Comparison of ENCODE assay signal across 46 mouse cellular contexts in the genomic region with DNA sequence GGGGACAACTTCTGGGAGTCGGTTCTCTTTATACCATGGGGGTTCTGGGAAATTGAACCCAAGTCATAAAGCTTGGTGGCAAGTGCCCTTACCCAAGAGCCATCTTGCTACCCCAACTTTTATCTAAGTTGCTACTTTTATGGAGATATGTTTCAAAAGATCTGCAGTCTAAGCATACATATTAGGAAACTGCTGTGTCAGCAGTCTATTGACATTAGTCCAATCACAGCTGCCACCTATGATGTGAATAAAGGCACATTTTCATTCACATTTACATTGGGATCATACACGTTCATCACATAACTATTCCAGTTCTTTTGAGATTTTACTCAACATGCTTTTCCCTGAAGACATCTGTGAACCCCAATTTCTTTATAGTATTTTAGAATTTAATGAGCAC. TPM values are rescaled to one million over a fixed set of nuclear protein-coding genes. Genes with fewer than 3 reads are reported as not detected.
"Had no signal": no experiment of that assay in that cellular context is flagged by ENCODE, and none has a peak within 500 bp of the region (broad histone marks: within the 10 kb centered on the region; RNA-seq: fewer than 3 reads in every experiment).

No protein-coding gene starts in this region.

- H3K36me3 ChIP-seq: limb, embryonic 12.5 days; limb, embryonic 13.5 days; limb, embryonic 15.5 days; liver, embryonic 13.5 days; liver, embryonic 15.5 days; lung, embryonic 15.5 days; midbrain, embryonic 13.5 days; midbrain, embryonic 15.5 days; neural tube, embryonic 12.5 days had no signal

- H3K9ac ChIP-seq: limb, embryonic 12.5 days; limb, embryonic 13.5 days; limb, embryonic 15.5 days; liver, embryonic 12.5 days; liver, embryonic 13.5 days; liver, embryonic 14.5 days; liver, embryonic 15.5 days; liver, postnatal 0 days; lung, embryonic 14.5 days; lung, embryonic 15.5 days; midbrain, embryonic 12.5 days; midbrain, embryonic 13.5 days; midbrain, embryonic 15.5 days; neural tube, embryonic 12.5 days had no signal

- H3K27me3 ChIP-seq: limb, embryonic 12.5 days; limb, embryonic 13.5 days; limb, embryonic 15.5 days; liver, embryonic 12.5 days; liver, embryonic 13.5 days; liver, embryonic 15.5 days; lung, embryonic 15.5 days; megakaryocyte, embryonic 14.5 days; midbrain, embryonic 12.5 days; midbrain, embryonic 13.5 days; midbrain, embryonic 15.5 days; neural tube, embryonic 12.5 days had no signal

- H3K9me3 ChIP-seq: limb, embryonic 10.5 days; limb, embryonic 12.5 days; limb, embryonic 13.5 days; limb, embryonic 15.5 days; liver, embryonic 12.5 days; liver, embryonic 13.5 days; liver, embryonic 15.5 days; lung, embryonic 15.5 days; megakaryocyte, embryonic 14.5 days; midbrain, embryonic 10.5 days; midbrain, embryonic 12.5 days; midbrain, embryonic 13.5 days; midbrain, embryonic 15.5 days; neural tube, embryonic 12.5 days had no signal

- H3K4me1 ChIP-seq: limb, embryonic 10.5 days; limb, embryonic 12.5 days; limb, embryonic 13.5 days; limb, embryonic 15.5 days; liver, embryonic 12.5 days; liver, embryonic 13.5 days; liver, embryonic 15.5 days; lung, embryonic 15.5 days; megakaryocyte, embryonic 14.5 days; midbrain, embryonic 10.5 days; midbrain, embryonic 12.5 days; midbrain, embryonic 13.5 days; midbrain, embryonic 15.5 days; neural tube, embryonic 12.5 days had no signal

- DNase-seq: left cerebral cortex, postnatal 4 days; liver; liver, embryonic 13.5 days; liver, postnatal 0 days; lung, adult 18-20 months; lung, adult 2 months; lung, embryonic 14.5 days; lung, postnatal 10 days; lung, postnatal 14 days; lung, postnatal 36 days; lung, postnatal 4 days; midbrain, embryonic 14.5 days had no signal

- H3K27ac ChIP-seq: limb, embryonic 10.5 days; limb, embryonic 12.5 days; limb, embryonic 13.5 days; limb, embryonic 15.5 days; liver, embryonic 12.5 days; liver, embryonic 13.5 days; liver, embryonic 14.5 days; liver, embryonic 15.5 days; lung, embryonic 15.5 days; macrophage; midbrain, embryonic 10.5 days; midbrain, embryonic 12.5 days; midbrain, embryonic 13.5 days; midbrain, embryonic 15.5 days; neural tube, embryonic 12.5 days had no signal

- H3K4me3 ChIP-seq: limb, embryonic 10.5 days; limb, embryonic 12.5 days; limb, embryonic 13.5 days; limb, embryonic 15.5 days; liver, embryonic 12.5 days; liver, embryonic 13.5 days; liver, embryonic 15.5 days; lung, embryonic 15.5 days; megakaryocyte, embryonic 14.5 days; midbrain, embryonic 10.5 days; midbrain, embryonic 12.5 days; midbrain, embryonic 13.5 days; midbrain, embryonic 15.5 days; myocyte; neural tube, embryonic 12.5 days had no signal

- H3K4me2 ChIP-seq: limb, embryonic 12.5 days; limb, embryonic 13.5 days; limb, embryonic 15.5 days; liver, embryonic 11.5 days; liver, embryonic 12.5 days; liver, embryonic 13.5 days; liver, embryonic 15.5 days; lung, embryonic 14.5 days; lung, embryonic 15.5 days; midbrain, embryonic 11.5 days; midbrain, embryonic 12.5 days; midbrain, embryonic 13.5 days; midbrain, embryonic 15.5 days; neural tube, embryonic 12.5 days had no signal

RNA-seq across cellular contexts. Expression of gene Fnd3c2, which starts 46.1 kb away (rescaled TPM):
- total RNA-seq: left cerebral cortex, postnatal 10 days; left cerebral cortex, postnatal 14 days; left cerebral cortex, postnatal 25 days; left cerebral cortex, postnatal 36 days; left cerebral cortex, postnatal 4 days; liver, adult 2 months; megakaryocyte progenitor cell, adult 5-6 weeks; megakaryocyte, adult 5-6 weeks; megakaryocyte-erythroid progenitor cell, adult 5-6 weeks; midbrain, postnatal 0 days; monocyte, adult 5-6 weeks had no signal
- polyA plus RNA-seq: limb, embryonic 10.5 days; limb, embryonic 11.5 days; limb, embryonic 12.5 days; limb, embryonic 13.5 days; limb, embryonic 15.5 days; liver, adult 2 months; liver, embryonic 11.5 days; liver, embryonic 12.5 days; liver, embryonic 13.5 days; liver, embryonic 14.5 days; liver, embryonic 15.5 days; liver, embryonic 16.5 days; liver, postnatal 0 days; lung, adult 2 months; lung, embryonic 14.5 days; lung, embryonic 15.5 days; lung, embryonic 16.5 days; lung, postnatal 0 days; macrophage; midbrain, embryonic 10.5 days; midbrain, embryonic 11.5 days; midbrain, embryonic 12.5 days; midbrain, embryonic 13.5 days; midbrain, embryonic 14.5 days; midbrain, embryonic 15.5 days; midbrain, embryonic 16.5 days; midbrain, postnatal 0 days; myocyte; neural tube, embryonic 11.5 days; neural tube, embryonic 12.5 days had no signal
